Mouse (Mus musculus): Measurements from ENCODE around the gene Ptprr.

DNA sequence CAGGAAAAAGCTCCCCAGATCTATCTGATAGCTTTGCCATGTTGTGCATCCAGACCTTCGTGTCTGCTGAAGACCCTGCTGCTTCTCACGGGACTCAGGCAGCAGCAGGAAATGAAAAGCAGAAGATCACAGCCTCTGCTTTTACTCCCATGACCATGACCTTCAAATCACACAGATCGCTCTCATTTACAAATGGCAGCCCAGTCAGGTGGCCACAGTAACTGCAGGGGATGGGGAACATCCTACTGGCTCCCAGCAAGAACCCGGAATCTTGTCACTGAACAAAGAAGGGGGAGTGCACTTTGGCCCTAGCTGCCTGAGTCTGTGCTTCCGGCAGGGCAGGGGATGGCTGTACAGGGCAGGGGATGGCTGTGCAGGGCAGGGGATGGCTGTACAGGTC, 217.3 kb downstream of the Ptprr start:
- TF ChIP-seq CTCF (IDR thresholded peaks at IDR 0.05; ENCODE audit: control insufficient read depth, insufficient read depth, low read length) (no peak), POLR2A (IDR thresholded peaks at IDR 0.05; ENCODE audit: borderline replicate concordance, control insufficient read depth, low read depth, low read length) (no peak)
